Mouse (Mus musculus) liver, embryonic 15.5 days (tissue): ENCODE results near the gene 1700020N01Rik. TPM values are rescaled to one million over a fixed set of nuclear protein-coding genes. Genes with fewer than 3 reads are reported as not detected.

Experiments
- polyA plus RNA-seq: library from polyadenylated mRNA; unstranded; fragments of >200 nt; fragmentation: Nextera tagmentation; extraction: Ambion mirVana; gene quantifications from 2 replicates; pipeline ENCODE4 v1.2.1, GENCODE M21; 2015

1700020N01Rik gene
- polyA plus RNA-seq, 1 experiment from 2014 or later, result not detected

Other genes starting within 250 kb of the 1700020N01Rik start
- 33.8 and 40.0 TPM in 2 replicates for gene Aldh8a1, start 215.9 kb upstream of the 1700020N01Rik start, polyA plus RNA-seq